Comparison of ENCODE assay signal across 8 mouse cellular contexts in genomic region chr9:20492527-20493233, GRCm38 (mm10). TPM values are rescaled to one million over a fixed set of nuclear protein-coding genes. Genes with fewer than 3 reads are reported as not detected.
A peak's percentile ranks its signal among the peaks of the same experiment; 100 is the strongest.
DNase-seq lines count a peak whose midpoint lies in the region; ATAC-seq and TF ChIP-seq lines count a peak whose summit lies in the region.

Gene Zfp426, minus strand, starts transcription at chr9:20492746.

- peak within 1 kb of the TSS; percentile 84 for H3K9ac ChIP-seq in forebrain, postnatal 0 days
- H3K9ac ChIP-seq in lung, embryonic 16.5 days (ENCODE audit: low read length): peak within 1 kb of the TSS; percentile 97

- H3K4me3 ChIP-seq in G1E (ENCODE audit: low read depth, low read length): peak within 1 kb of the TSS; percentile 91
- H3K4me3 ChIP-seq in forebrain, postnatal 0 days (ENCODE audit: low read depth, low read length): peak within 1 kb of the TSS; percentile 82
- H3K4me3 ChIP-seq in lung, embryonic 16.5 days (ENCODE audit: low read length): peak within 1 kb of the TSS; percentile 93

- WGBS in forebrain, postnatal 0 days: under 1% methylated on average over 40 of the region's 40 CpGs
- WGBS in lung, embryonic 16.5 days: under 1% methylated on average over 40 of the region's 40 CpGs

- peak; percentile 68 for DNase-seq in G1E (ENCODE audit: low spot score)
- peak; percentile 84 to 92 for DNase-seq in cerebellum, adult 18-20 months
- DNase-seq in forebrain, postnatal 0 days: peak; percentile 95
- peak; percentile 81 for DNase-seq in layer of hippocampus, adult 9-10 months (ENCODE audit: low spot score)
- DNase-seq in ovary, postnatal 10 days (ENCODE audit: low spot score): peak; percentile 53
- peak; percentile 76 to 87 for DNase-seq in thymus, postnatal 10 days (ENCODE audit: low spot score in 2 of 2)

- peaks cover 35% of the 10 kb centered on the region for H3K4me1 ChIP-seq in G1E (ENCODE audit: insufficient read depth, low read depth, low read length)
- peaks cover 14% of the 10 kb centered on the region for H3K4me1 ChIP-seq in forebrain, postnatal 0 days (ENCODE audit: insufficient read depth)
- H3K4me1 ChIP-seq in lung, embryonic 16.5 days (replicated peaks; ENCODE audit: control insufficient read depth, insufficient read depth, low read length): peaks cover 14% of the 10 kb centered on the region; the same call in 1 of the 2 replicates

- peak within 1 kb of the TSS; percentile 97 for H3K27ac ChIP-seq in forebrain, postnatal 0 days (ENCODE audit: low read depth, low read length)
- peak within 1 kb of the TSS; percentile 99 for H3K27ac ChIP-seq in lung, embryonic 16.5 days (ENCODE audit: low read length)

- no peak for TF ChIP-seq CTCF in G1E (IDR thresholded peaks at IDR 0.05; ENCODE audit: low read depth, low read length)
- TF ChIP-seq CTCF in forebrain, postnatal 0 days (IDR thresholded peaks at IDR 0.05; ENCODE audit: low read depth): no peak

- peaks cover 47% of the 10 kb centered on the region for H3K36me3 ChIP-seq in G1E (replicated peaks)
- H3K36me3 ChIP-seq in forebrain, postnatal 0 days (ENCODE audit: insufficient read depth): peaks cover 10% of the 10 kb centered on the region; the same call in 1 of the 2 replicates
- peaks cover 16% of the 10 kb centered on the region for H3K36me3 ChIP-seq in lung, embryonic 16.5 days (ENCODE audit: control insufficient read depth, insufficient read depth, low read length)

- peak within 1 kb of the TSS; percentile 74 for H3K4me2 ChIP-seq in forebrain, postnatal 0 days (ENCODE audit: low read depth)
- peak within 1 kb of the TSS; percentile 73 for H3K4me2 ChIP-seq in lung, embryonic 16.5 days (ENCODE audit: low read depth, low read length)

- H3K27me3 ChIP-seq in G1E (ENCODE audit: insufficient read depth, low read length): no peaks in the 10 kb centered on the region
- H3K27me3 ChIP-seq in forebrain, postnatal 0 days (ENCODE audit: insufficient read depth, low read length): no peaks in the 10 kb centered on the region
- H3K27me3 ChIP-seq in lung, embryonic 16.5 days (ENCODE audit: control insufficient read depth, insufficient read depth, low read depth, low read length): no peaks in the 10 kb centered on the region

- peak; percentile 74 for ATAC-seq in G1E (ENCODE audit: extremely low read depth, insufficient number of reproducible peaks, low FRiP score, poor library complexity, severe bottlenecking)
- peak; percentile 98 for ATAC-seq in forebrain, postnatal 0 days
- ATAC-seq in hematopoietic stem cell, adult 5-6 weeks (replicated peaks in 1 of 2; ENCODE audit: insufficient read depth in 1 of 2, low FRiP score in 2 of 2, low TSS enrichment in 1 of 2, low read depth in 1 of 2, poor library complexity in 2 of 2, severe bottlenecking in 2 of 2): peak; percentile 90 to 93
- peak; percentile 97 for ATAC-seq in lung, embryonic 16.5 days (ENCODE audit: low read depth)

- no peaks in the 10 kb centered on the region for H3K9me3 ChIP-seq in G1E (replicated peaks)
- no peaks in the 10 kb centered on the region for H3K9me3 ChIP-seq in forebrain, postnatal 0 days (ENCODE audit: low read length)
- no peaks in the 10 kb centered on the region for H3K9me3 ChIP-seq in lung, embryonic 16.5 days (ENCODE audit: control insufficient read depth, low read length)

RNA-seq across cellular contexts. Expression of gene Zfp426, which starts in this region (rescaled TPM):
- total RNA-seq in G1E (2014; fragmentation: Nextera tagmentation) (43.1 and 46.0 TPM in 2 replicates), G1E (2017) (17.2 and 22.2 TPM in 2 replicates)
- 2.4 and 4.1 TPM in 2 replicates for polyA plus RNA-seq in G1E (2012)
- 51.8 and 54.2 TPM in 2 replicates for total RNA-seq in forebrain, postnatal 0 days (2014; rRNA removed)
- polyA plus RNA-seq in forebrain, postnatal 0 days (2015; fragmentation: Nextera tagmentation; extraction: Ambion mirVana): 18.9 and 22.0 TPM in 2 replicates
- 24.3 and 33.7 TPM in 2 replicates for total RNA-seq in hematopoietic stem cell, adult 5-6 weeks (2017)
- 21.4 and 24.0 TPM in 2 replicates for polyA plus RNA-seq in lung, embryonic 16.5 days (2015; fragmentation: Nextera tagmentation; extraction: Ambion mirVana)

Comparison
In these comparisons a context has a peak if more than half of its experiments do, and no peak if none do; other contexts are left out.
1. Peak in every context shown above with its lines: DNase-seq, ATAC-seq, H3K4me3 ChIP-seq and H3K27ac ChIP-seq.